Mouse (Mus musculus): ENCODE results near the gene Sertad3. TPM values are rescaled to one million over a fixed set of nuclear protein-coding genes. Genes with fewer than 3 reads are reported as not detected.

Sertad3 gene
- total and polyA plus RNA-seq, 3 experiments, result 2.0 to 6.7 TPM; not detected in 1

DNA sequence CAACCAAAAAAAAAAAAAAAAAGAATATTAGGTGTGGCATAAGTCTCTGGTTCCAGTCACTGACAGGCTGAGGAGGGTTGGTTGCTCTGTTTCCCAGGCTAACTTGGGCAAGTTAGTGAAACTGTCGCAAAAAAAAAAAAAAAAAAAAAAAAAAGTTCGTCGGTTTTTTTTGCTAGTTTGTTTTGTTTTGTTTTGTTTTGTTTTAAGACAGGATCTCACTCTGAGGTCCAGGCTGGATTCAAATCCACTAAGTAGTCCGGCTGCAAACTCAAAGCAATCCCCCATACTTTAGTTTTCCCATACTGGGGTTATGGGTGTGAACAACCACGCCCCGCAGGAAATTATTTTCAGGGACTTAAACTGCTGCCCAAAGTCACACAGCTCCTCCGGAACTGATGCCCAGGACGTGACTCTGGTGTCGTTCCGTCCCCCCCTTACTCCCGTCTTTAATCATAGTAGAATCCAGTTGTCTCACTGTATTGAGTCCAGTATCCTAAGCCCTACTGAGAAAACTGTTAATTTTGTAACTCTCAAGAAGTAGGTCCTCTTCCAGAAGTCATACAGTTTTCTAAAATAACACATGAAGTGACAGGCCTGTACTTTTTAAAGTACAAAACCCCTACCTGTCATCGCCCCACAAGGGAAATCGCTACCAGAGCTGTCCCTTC is 12.7 kb downstream of the Sertad3 start:
- H3K4me1 ChIP-seq (ENCODE audit: control insufficient read depth in 1 of 2, insufficient read depth in 2 of 2, low read length in 2 of 2), result peaks cover 14 to 32% of the 10 kb centered on the region in 2 experiments
- peak; percentile 87 for DNase-seq (ENCODE audit: low read depth, low spot score)
- peak overlapping the region; percentile 62 for H3K27ac ChIP-seq (ENCODE audit: control insufficient read depth, low read depth, low read length)
- peaks cover 10% of the 10 kb centered on the region for H3K79me2 ChIP-seq (ENCODE audit: control insufficient read depth, insufficient read depth, low read length, poor library complexity)
- no peaks in the 10 kb centered on the region for H3K9me3 ChIP-seq (replicated peaks; ENCODE audit: insufficient read depth, low read length)
- TF ChIP-seq HCFC1 (IDR thresholded peaks at IDR 0.05; ENCODE audit: low read depth, low read length), result peak; percentile 36; the same call in 1 of the 2 replicates
- TF ChIP-seq BHLHE40 (IDR thresholded peaks at IDR 0.05; ENCODE audit: borderline replicate concordance, low read depth, low read length), result no peak
- TF ChIP-seq TAL1 (IDR thresholded peaks at IDR 0.05; ENCODE audit: low read length), result no peak
- no peak for TF ChIP-seq JUND (IDR thresholded peaks at IDR 0.05; ENCODE audit: low read depth, low read length)
- no peak for TF ChIP-seq MAX (IDR thresholded peaks at IDR 0.05; ENCODE audit: low read length)
- no peak for TF ChIP-seq NRF1 (IDR thresholded peaks at IDR 0.05; ENCODE audit: insufficient read depth, low read depth, low read length, poor library complexity, severe bottlenecking)
- peak; percentile 96 for TF ChIP-seq ZNF384 (IDR thresholded peaks at IDR 0.05; ENCODE audit: low read depth, low read length)
- peak; percentile 24; the same call in 1 of the 2 replicates for TF ChIP-seq ETS1 (IDR thresholded peaks at IDR 0.05; ENCODE audit: low read depth, low read length)
- TF ChIP-seq KAT2A (conservative IDR thresholded peaks at IDR 0.05; ENCODE audit: low read depth, low read length), result no peak
- peak; percentile 85 for TF ChIP-seq SIN3A (IDR thresholded peaks at IDR 0.05; ENCODE audit: low read length)
- peak; percentile 90; the same call in 1 of the 2 replicates for TF ChIP-seq CHD1 (IDR thresholded peaks at IDR 0.05; ENCODE audit: low read depth, low read length)
- no peak for TF ChIP-seq ZMIZ1 (IDR thresholded peaks at IDR 0.05; ENCODE audit: low read depth, low read length)
- no peak for TF ChIP-seq UBTF (IDR thresholded peaks at IDR 0.05; ENCODE audit: borderline replicate concordance, insufficient read depth, low read depth, low read length)
- TF ChIP-seq CTCF (IDR thresholded peaks at IDR 0.05 in 2 of 3, conservative IDR thresholded peaks at IDR 0.05 in 1 of 3; ENCODE audit: control insufficient read depth in 1 of 3, insufficient read depth in 1 of 3, low read depth in 2 of 3, low read length in 3 of 3, poor library complexity in 1 of 3, severe bottlenecking in 1 of 3), result no peak
- TF ChIP-seq MXI1 (IDR thresholded peaks at IDR 0.05; ENCODE audit: low read depth, low read length), result peak; percentile 58
- TF ChIP-seq GABPA (IDR thresholded peaks at IDR 0.05; ENCODE audit: low read depth, low read length), result no peak
- TF ChIP-seq MAZ (IDR thresholded peaks at IDR 0.05; ENCODE audit: low read depth, low read length), result no peak
- H3K36me3 ChIP-seq (ENCODE audit: control insufficient read depth in 1 of 2, insufficient read depth in 2 of 2, low read length in 2 of 2), result peaks cover 0 to 39% of the 10 kb centered on the region in 2 experiments; a peak in 2 of 4 replicates
- H3K9ac ChIP-seq (ENCODE audit: control insufficient read depth, low read depth, low read length, poor library complexity, severe bottlenecking), result peak overlapping the region; percentile 66
- H3K27me3 ChIP-seq (ENCODE audit: control insufficient read depth in 1 of 2, insufficient read depth in 2 of 2, low read length in 2 of 2), result no peaks in the 10 kb centered on the region
- peak overlapping the region; percentile 57 to 74 for H3K4me3 ChIP-seq (ENCODE audit: control insufficient read depth in 1 of 2, insufficient read depth in 1 of 2, low read depth in 2 of 2, low read length in 2 of 2)
